Mouse (Mus musculus) kidney, postnatal 10 days (tissue): ENCODE results near the gene Cramp1l.
"Not testable (repeated sequence)": the region's sequence is repeated elsewhere in the genome, so short reads cannot be mapped to it uniquely, and the experiment has no call there.

Experiments used
- DNase-seq: peaks from one replicate; pipeline ENCODE4 v3.0.0; 2021; ENCODE audit warnings: mixed read lengths

Cramp1l gene

GRCm38 (mm10) chr17:24953291-24953690 lies 62.3 kb downstream of the Cramp1l start:
- peak; percentile 64 for DNase-seq

- no peak for DNase-seq
These were observed 64.9 kb downstream of the Cramp1l start for GRCm38 (mm10) chr17:24950671-24951070.

GRCm38 (mm10) chr17:24948204-24948603 lies 67.4 kb downstream of the Cramp1l start:
- no peak for DNase-seq

- not testable (repeated sequence) for DNase-seq
These were observed 72.0 kb downstream of the Cramp1l start for GRCm38 (mm10) chr17:24943589-24943988.

GRCm38 (mm10) chr17:24943036-24943435 lies 72.6 kb downstream of the Cramp1l start:
- DNase-seq: no peak

- DNase-seq: peak; percentile 73
These were observed 73.1 kb downstream of the Cramp1l start for GRCm38 (mm10) chr17:24942453-24942852.

GRCm38 (mm10) chr17:24937266-24937665 lies 78.3 kb downstream of the Cramp1l start:
- no peak for DNase-seq

- peak; percentile 97 for DNase-seq
These were observed 79.0 kb downstream of the Cramp1l start, which contains the start of gene Mapk8ip3 for GRCm38 (mm10) chr17:24936259-24937237. Mapk8ip3 (minus strand) TSS chr17:24936977.

GRCm38 (mm10) chr17:24935666-24936065 lies 79.9 kb downstream of the Cramp1l start:
- no peak for DNase-seq

GRCm38 (mm10) chr17:24934926-24935325 lies 80.7 kb downstream of the Cramp1l start:
- DNase-seq: no peak

GRCm38 (mm10) chr17:24933163-24933562 lies 82.4 kb downstream of the Cramp1l start:
- DNase-seq: no peak

- no peak for DNase-seq
These were observed 83.2 kb downstream of the Cramp1l start for GRCm38 (mm10) chr17:24932431-24932830.

- no peak for DNase-seq
These were observed 86.1 kb downstream of the Cramp1l start for GRCm38 (mm10) chr17:24929506-24929905.

GRCm38 (mm10) chr17:24923246-24923645 lies 92.3 kb downstream of the Cramp1l start:
- DNase-seq: no peak

GRCm38 (mm10) chr17:24913984-24914383 lies 101.6 kb downstream of the Cramp1l start:
- DNase-seq: no peak
